Mouse (Mus musculus) limb, embryonic 14.5 days (tissue): ENCODE data around the gene St6gal1. TPM values are rescaled to one million over a fixed set of nuclear protein-coding genes. Genes with fewer than 3 reads are reported as not detected.

Experiments
- ATAC-seq: fragments of 200-750 bp; cut with Nextera tagmentation; 2 replicates; pipeline ENCODE4 v1.8.0; 2017; ENCODE audit warnings: low read depth, moderate number of reproducible peaks, moderate TSS enrichment; ENCODE audit not compliant: low FRiP score
- DNase-seq: peaks from one replicate; pipeline ENCODE4 v3.0.0-alpha.2; 2015; ENCODE audit warnings: low spot score
- H3K27ac ChIP-seq: fragments of 300-500 bp; sonication (generic); replicated peaks from 2 replicates; pipeline ENCODE4 v1.5.1; 2014; ENCODE audit warnings: low read depth, mild to moderate bottlenecking, low read length, moderate library complexity, mixed read lengths
- H3K27me3 ChIP-seq: fragments of 300-500 bp; sonication (generic); 2 replicates; pipeline ENCODE4 v1.6.1; 2014; ENCODE audit warnings: low read length, mixed read lengths; ENCODE audit not compliant: control insufficient read depth, insufficient read depth
- H3K36me3 ChIP-seq: fragments of 300-500 bp; sonication (generic); 2 replicates; pipeline ENCODE4 v1.6.1; 2014; ENCODE audit warnings: mild to moderate bottlenecking, low read length, moderate library complexity, mixed read lengths; ENCODE audit not compliant: control insufficient read depth, insufficient read depth
- H3K4me1 ChIP-seq: fragments of 300-500 bp; sonication (generic); 2 replicates; pipeline ENCODE4 v1.6.1; 2014; ENCODE audit warnings: antibody characterized with exemption, low read length, mixed read lengths; ENCODE audit not compliant: control insufficient read depth, insufficient read depth
- H3K4me2 ChIP-seq: fragments of 300-500 bp; sonication (generic); replicated peaks from 2 replicates; pipeline ENCODE4 v1.6.1; 2014; ENCODE audit warnings: low read depth, mild to moderate bottlenecking, low read length, moderate library complexity; ENCODE audit not compliant: severe bottlenecking
- H3K4me3 ChIP-seq: fragments of 300-500 bp; sonication (generic); replicated peaks from 2 replicates; pipeline ENCODE4 v1.5.1; 2014; ENCODE audit warnings: low read length
- H3K9ac ChIP-seq: fragments of 300-500 bp; sonication (generic); 2 replicates; pipeline ENCODE4 v1.6.1; 2014; ENCODE audit warnings: mild to moderate bottlenecking, low read depth, low read length, moderate library complexity; ENCODE audit not compliant: severe bottlenecking
- H3K9me3 ChIP-seq: fragments of 300-500 bp; sonication (generic); 2 replicates; pipeline ENCODE4 v1.6.1; 2016; ENCODE audit warnings: low read length; ENCODE audit not compliant: control insufficient read depth
- POLR2A ChIP-seq: fragments of 200-500 bp; IDR thresholded peaks from 2 replicates; pipeline ENCODE4 v1.8.0; 2012; ENCODE audit warnings: inconsistent platforms, mild to moderate bottlenecking, moderate library complexity, borderline replicate concordance; ENCODE audit not compliant: insufficient read depth, insufficient read length; ENCODE audit errors: extremely low read depth
- WGBS: fragments of 180-500 bp; shearing (Covaris S2); extraction: QIAGEN DNeasy Blood & Tissue Kit; methylation state at CpG from one replicate; pipeline ENCODE4 v1.1.7; 2014; 5-methylcytosine and 5-hydroxymethylcytosine counted together
- polyA plus RNA-seq, 2 experiments: library from polyadenylated mRNA; depleted of rRNA in 1 of 2; stranded (reverse) in 1 of 2; unstranded in 1 of 2; fragments of >200 nt; fragmentation: Nextera tagmentation in 1 of 2; extraction: Ambion mirVana in 1 of 2; gene quantifications; 2 replicates each; pipeline versions ENCODE4 v1.2.1 to v1.2.3; 2012 to 2014

Gene St6gal1
- polyA plus RNA-seq, 2 experiments = 13.3 to 16.8 TPM

GRCm38 (mm10) chr16:23320025-23320424, 95.5 kb downstream of the St6gal1 start:
- Histone ChIP-seq H3K36me3 (peaks cover 14% of the 10 kb centered on the region; the same call in 1 of the 2 replicates), H3K9me3 (no peaks in the 10 kb centered on the region), H3K27me3 (no peaks in the 10 kb centered on the region), H3K27ac (no peak overlapping the region), H3K4me3 (no peak overlapping the region), H3K9ac (no peak overlapping the region), H3K4me1 (peaks cover 18% of the 10 kb centered on the region), H3K4me2 (no peak overlapping the region)
- 84% methylated on average over 3 of the region's 3 CpGs for WGBS
- ATAC-seq (no peak), DNase-seq (no peak)
- no peak for TF ChIP-seq POLR2A

- no peak overlapping the region for H3K4me3 ChIP-seq
- H3K4me2 ChIP-seq = no peak overlapping the region
- peaks cover 14% of the 10 kb centered on the region; the same call in 1 of the 2 replicates for H3K36me3 ChIP-seq
- no peaks in the 10 kb centered on the region for H3K9me3 ChIP-seq
- 90% methylated on average over 6 of the region's 6 CpGs for WGBS
- TF ChIP-seq POLR2A = no peak
- ATAC-seq (no peak), DNase-seq (no peak)
- H3K9ac ChIP-seq = no peak overlapping the region
- H3K4me1 ChIP-seq = peaks cover 18% of the 10 kb centered on the region
- no peak overlapping the region for H3K27ac ChIP-seq
- no peaks in the 10 kb centered on the region for H3K27me3 ChIP-seq
These were observed 96.0 kb downstream of the St6gal1 start for GRCm38 (mm10) chr16:23320579-23320978.

- H3K36me3 ChIP-seq = peaks cover 14% of the 10 kb centered on the region; the same call in 1 of the 2 replicates
- ATAC-seq (no peak), DNase-seq (no peak)
- H3K9me3 ChIP-seq = no peaks in the 10 kb centered on the region
- no peak overlapping the region for H3K4me2 ChIP-seq
- H3K9ac ChIP-seq = no peak overlapping the region
- H3K27ac ChIP-seq = no peak overlapping the region
- TF ChIP-seq POLR2A = no peak
- H3K4me3 ChIP-seq = no peak overlapping the region
- no peaks in the 10 kb centered on the region for H3K27me3 ChIP-seq
- H3K4me1 ChIP-seq = peaks cover 16% of the 10 kb centered on the region
These were observed 97.9 kb downstream of the St6gal1 start for GRCm38 (mm10) chr16:23322453-23322852.

GRCm38 (mm10) chr16:23323915-23324314, 99.4 kb downstream of the St6gal1 start:
- WGBS = 44% methylated on average over 3 of the region's 3 CpGs
- no peak for TF ChIP-seq POLR2A
- peaks cover 20% of the 10 kb centered on the region for H3K36me3 ChIP-seq
- H3K9ac ChIP-seq = no peak overlapping the region
- H3K27me3 ChIP-seq = no peaks in the 10 kb centered on the region
- DNase-seq (peak; percentile 15), ATAC-seq (no peak)
- H3K4me2 ChIP-seq = no peak overlapping the region
- 0 out of 2 replicates have a peak overlapping the region, but pooled peaks have one; percentile 19 for H3K27ac ChIP-seq
- H3K4me3 ChIP-seq = no peak overlapping the region
- H3K9me3 ChIP-seq = no peaks in the 10 kb centered on the region
- H3K4me1 ChIP-seq = peaks cover 13% of the 10 kb centered on the region

- TF ChIP-seq POLR2A = no peak
- DNase-seq (no peak), ATAC-seq (no peak)
- no peaks in the 10 kb centered on the region for H3K9me3 ChIP-seq
- H3K4me2 ChIP-seq = no peak overlapping the region
- peaks cover 24% of the 10 kb centered on the region for H3K36me3 ChIP-seq
- no peak overlapping the region for H3K4me3 ChIP-seq
- no peak overlapping the region for H3K9ac ChIP-seq
- H3K4me1 ChIP-seq = peaks cover 13% of the 10 kb centered on the region
- H3K27me3 ChIP-seq = no peaks in the 10 kb centered on the region
- WGBS = 70% methylated on average over 6 of the region's 6 CpGs
- H3K27ac ChIP-seq = no peak overlapping the region
These were observed 100.5 kb downstream of the St6gal1 start for GRCm38 (mm10) chr16:23324867-23325650.
